Mouse (Mus musculus): ENCODE results near the gene Rps6kl1.

The Rps6kl1 gene

DNA sequence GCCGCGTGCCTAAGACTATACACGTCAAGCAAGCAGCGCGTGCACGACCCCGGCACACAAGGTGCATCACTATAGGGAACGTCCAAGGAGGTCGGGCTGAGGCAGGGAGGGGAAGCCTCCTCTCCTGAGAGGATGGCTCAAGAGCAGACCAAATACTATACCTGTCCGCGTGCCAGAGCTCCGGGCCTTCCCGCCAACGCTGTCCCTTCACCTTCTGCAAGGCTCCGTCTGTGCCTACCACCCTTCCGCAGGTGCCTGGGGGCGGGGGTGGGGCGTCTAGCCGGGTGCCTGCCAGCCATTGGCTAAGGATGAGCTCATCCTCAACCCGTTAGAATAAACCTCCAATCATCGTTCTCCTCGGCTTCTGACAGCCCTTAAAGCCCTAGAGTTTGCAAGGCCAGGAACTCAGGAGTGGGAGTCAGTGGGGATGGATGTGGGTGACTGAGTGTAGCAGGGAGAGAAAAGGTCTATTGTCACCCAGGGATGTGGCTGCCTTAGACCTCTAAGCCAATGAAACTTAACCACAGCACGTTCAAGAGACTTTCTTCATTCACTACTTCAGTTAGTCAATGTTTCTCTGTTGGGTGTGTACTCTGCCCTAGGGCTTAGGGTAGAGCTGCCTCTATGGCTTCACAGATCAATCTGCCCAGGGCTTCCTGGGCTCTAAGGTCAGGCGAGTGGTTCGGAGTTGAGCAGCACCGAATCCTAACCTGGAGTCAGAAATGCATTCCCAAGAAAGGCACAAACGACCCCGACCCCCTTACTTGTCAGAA is at the start of gene Rps6kl1:
Rps6kl1 (minus strand) TSS at position 263 of the 773 bp plus-strand sequence.
- no peak for TF ChIP-seq GATA4 (IDR thresholded peaks at IDR 0.05; ENCODE audit: insufficient replicate concordance, low read length)

- no peak for TF ChIP-seq GATA4 (IDR thresholded peaks at IDR 0.05; ENCODE audit: insufficient replicate concordance, low read length)
These were observed 48.9 kb upstream of the Rps6kl1 start for GRCm38 (mm10) chr12:85199954-85200353.

- no peak for TF ChIP-seq GATA4 (IDR thresholded peaks at IDR 0.05; ENCODE audit: insufficient replicate concordance, low read length)
These were observed 46.9 kb upstream of the Rps6kl1 start for GRCm38 (mm10) chr12:85197936-85198335.

GRCm38 (mm10) chr12:85197371-85197770 is 46.3 kb upstream of the Rps6kl1 start:
- no peak for TF ChIP-seq GATA4 (IDR thresholded peaks at IDR 0.05; ENCODE audit: insufficient replicate concordance, low read length)

- TF ChIP-seq GATA4 (IDR thresholded peaks at IDR 0.05; ENCODE audit: insufficient replicate concordance, low read length) = no peak
These were observed 45.1 kb upstream of the Rps6kl1 start for GRCm38 (mm10) chr12:85196191-85196590.

GRCm38 (mm10) chr12:85195086-85195485 is 44.0 kb upstream of the Rps6kl1 start:
- TF ChIP-seq GATA4 (IDR thresholded peaks at IDR 0.05; ENCODE audit: insufficient replicate concordance, low read length) = no peak

DNA sequence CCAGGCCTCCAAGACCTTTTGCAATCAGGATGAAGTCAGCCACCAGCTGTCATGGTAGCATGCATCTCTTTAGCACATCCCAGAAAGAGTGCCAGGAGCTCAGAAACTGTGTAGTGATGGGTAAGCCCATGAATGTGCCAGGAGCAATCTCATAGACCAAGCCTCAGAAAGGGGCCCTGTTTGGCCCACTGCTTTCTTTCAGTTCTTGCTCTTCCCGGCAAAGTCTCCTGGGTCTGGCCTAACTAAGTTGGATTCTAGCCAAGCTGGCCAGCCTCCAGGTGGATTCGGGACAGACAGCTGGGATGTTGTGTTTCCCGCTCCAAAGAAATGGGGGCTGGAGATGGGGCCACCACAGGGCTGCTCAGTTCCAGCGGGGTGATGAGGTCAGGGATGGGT is 43.6 kb upstream of the Rps6kl1 start:
- TF ChIP-seq GATA4 (IDR thresholded peaks at IDR 0.05; ENCODE audit: insufficient replicate concordance, low read length) = no peak

- TF ChIP-seq GATA4 (IDR thresholded peaks at IDR 0.05; ENCODE audit: insufficient replicate concordance, low read length) = no peak
These were observed 43.0 kb upstream of the Rps6kl1 start for GRCm38 (mm10) chr12:85193923-85194622.

DNA sequence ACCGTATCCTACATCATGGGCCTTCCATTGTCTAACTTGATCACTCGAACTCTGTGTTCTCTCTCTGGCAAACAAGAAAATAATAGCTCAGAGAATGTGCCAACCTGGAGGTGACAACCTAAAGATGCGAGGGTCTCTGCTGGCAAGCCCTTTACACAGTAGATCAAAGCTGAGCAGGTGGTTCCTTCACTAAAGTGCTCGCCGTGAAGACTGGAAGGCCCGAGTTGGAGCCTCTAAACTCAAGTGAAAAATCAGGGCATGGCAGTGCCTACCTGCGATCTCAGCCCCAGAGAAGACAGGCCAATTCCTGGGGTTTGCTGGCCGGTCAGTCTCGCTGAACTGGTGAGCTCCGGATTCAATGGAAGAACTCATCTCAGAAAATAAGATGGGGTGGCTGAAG is 42.1 kb upstream of the Rps6kl1 start:
- no peak for TF ChIP-seq GATA4 (IDR thresholded peaks at IDR 0.05; ENCODE audit: insufficient replicate concordance, low read length)

- no peak for TF ChIP-seq GATA4 (IDR thresholded peaks at IDR 0.05; ENCODE audit: insufficient replicate concordance, low read length)
These were observed 41.5 kb upstream of the Rps6kl1 start for GRCm38 (mm10) chr12:85192461-85193108.

- no peak for TF ChIP-seq GATA4 (IDR thresholded peaks at IDR 0.05; ENCODE audit: insufficient replicate concordance, low read length)
These were observed 39.2 kb upstream of the Rps6kl1 start for GRCm38 (mm10) chr12:85190290-85190689.

- TF ChIP-seq GATA4 (IDR thresholded peaks at IDR 0.05; ENCODE audit: insufficient replicate concordance, low read length) = no peak
These were observed 35.3 kb upstream of the Rps6kl1 start for GRCm38 (mm10) chr12:85186361-85186760.

DNA sequence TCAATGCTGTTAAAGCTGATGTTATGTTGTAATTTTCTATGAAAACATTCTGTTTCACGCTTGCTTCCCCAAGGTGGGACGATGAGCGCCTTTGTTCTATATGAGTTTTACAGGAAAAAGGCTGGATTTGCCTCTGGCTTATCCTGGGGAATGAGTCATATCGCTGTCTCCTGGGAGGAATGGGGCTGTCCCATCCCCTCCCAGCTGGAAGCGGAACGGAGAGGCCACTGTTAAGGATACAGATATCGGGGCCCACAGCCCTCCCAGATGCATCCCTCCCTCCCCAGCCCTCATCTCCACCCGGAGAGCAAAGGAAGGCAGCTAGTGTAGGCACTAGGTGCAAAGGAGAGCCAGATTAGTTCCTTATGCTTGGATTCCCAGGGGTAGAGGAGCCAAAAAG is 34.7 kb upstream of the Rps6kl1 start:
- TF ChIP-seq GATA4 (IDR thresholded peaks at IDR 0.05; ENCODE audit: insufficient replicate concordance, low read length) = no peak

GRCm38 (mm10) chr12:85184118-85184517 is 33.1 kb upstream of the Rps6kl1 start:
- TF ChIP-seq GATA4 (IDR thresholded peaks at IDR 0.05; ENCODE audit: insufficient replicate concordance, low read length) = no peak

DNA sequence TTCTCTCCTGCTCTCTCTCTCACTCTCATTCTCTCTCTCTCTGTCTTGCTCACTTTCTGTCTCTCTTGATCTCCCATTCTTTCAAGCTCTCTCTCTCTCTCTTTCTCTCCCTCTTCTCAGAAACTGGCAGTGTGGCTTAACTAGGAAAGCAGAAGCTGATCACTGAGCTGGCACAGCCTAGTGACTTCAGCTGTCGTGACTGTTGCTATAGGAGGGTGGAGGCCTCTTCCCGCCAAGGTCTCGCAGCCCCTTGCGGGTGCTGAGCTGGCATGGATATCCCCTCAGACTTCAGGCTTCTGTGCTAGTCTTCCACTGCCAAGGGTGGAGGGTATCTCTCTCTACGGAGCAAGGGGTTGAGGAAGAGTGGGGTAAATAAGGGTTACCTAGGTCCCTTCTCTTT is 31.8 kb upstream of the Rps6kl1 start:
- TF ChIP-seq GATA4 (IDR thresholded peaks at IDR 0.05; ENCODE audit: insufficient replicate concordance, low read length) = no peak

DNA sequence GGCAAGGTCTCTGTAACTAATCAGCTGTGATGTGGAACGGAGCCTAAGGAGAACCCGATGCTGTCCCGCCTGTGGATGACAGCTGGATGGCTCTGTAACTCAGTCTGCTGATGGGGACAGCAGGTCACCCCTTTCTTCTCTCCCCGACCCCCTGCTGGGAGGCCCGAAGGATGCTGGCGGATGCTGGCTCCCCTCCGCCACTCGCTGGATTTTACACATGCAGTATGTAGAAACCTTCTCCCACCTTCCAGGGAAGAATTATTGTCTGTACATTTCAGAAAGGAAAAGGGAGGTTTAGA is 31.2 kb upstream of the Rps6kl1 start:
- TF ChIP-seq GATA4 (IDR thresholded peaks at IDR 0.05; ENCODE audit: insufficient replicate concordance, low read length) = no peak
